ENCODE assay signal across 8 mouse cellular contexts in the genomic region with DNA sequence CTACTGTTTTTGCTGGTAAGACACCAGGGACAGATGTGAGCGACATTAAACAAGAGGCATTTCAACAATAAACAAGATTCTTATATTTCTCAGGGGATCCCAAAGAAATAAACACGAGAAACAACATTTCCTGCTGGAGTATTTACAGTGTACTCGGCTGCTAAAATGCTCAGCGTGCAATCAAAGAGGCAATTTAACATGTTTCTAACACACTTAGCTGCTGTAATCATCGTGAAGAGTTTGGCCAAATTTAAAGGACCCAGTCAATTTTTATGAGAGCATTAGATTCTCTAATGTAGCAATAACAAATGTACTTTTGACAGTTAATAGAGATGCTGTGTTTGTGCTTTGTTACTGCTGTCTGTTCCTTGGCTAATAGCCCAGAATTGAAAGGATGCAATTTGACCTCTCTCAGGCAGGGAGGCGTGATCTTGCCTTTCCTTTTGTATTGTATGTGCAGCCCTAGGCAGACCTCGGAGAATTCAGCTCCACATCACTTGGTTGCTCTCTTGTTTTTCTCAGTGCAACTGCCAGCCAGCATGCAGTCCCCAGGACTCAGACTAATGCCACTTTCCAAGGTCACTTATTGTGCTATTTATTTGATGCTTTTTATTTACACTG. TPM values are rescaled to one million over a fixed set of nuclear protein-coding genes. Genes with fewer than 3 reads are reported as not detected.
DNase-seq lines count a peak whose midpoint lies in the region; ATAC-seq lines count a peak whose summit lies in the region.

No protein-coding gene starts in this region.

- peaks cover 16% of the 10 kb centered on the region for H3K4me1 ChIP-seq in embryonic facial prominence, embryonic 12.5 days
- peaks cover 7% of the 10 kb centered on the region; the same call in 1 of the 2 replicates for H3K4me1 ChIP-seq in intestine, embryonic 15.5 days (replicated peaks)
- no peaks in the 10 kb centered on the region for H3K4me1 ChIP-seq in midbrain, embryonic 14.5 days (ENCODE audit: control insufficient read depth, insufficient read depth, low read length)

- DNase-seq in adrenal gland, postnatal 10 days, result peak; percentile 28
- DNase-seq in adrenal gland, postnatal 14 days, result no peak
- peak; percentile 72 for DNase-seq in midbrain, embryonic 14.5 days
- DNase-seq in urinary bladder, postnatal 36 days (ENCODE audit: low spot score in 2 of 2), result no peak
- DNase-seq in spleen, postnatal 4 days (ENCODE audit: low spot score in 2 of 2), result no peak
- DNase-seq in gastrocnemius, postnatal 36 days, result no peak

- H3K9ac ChIP-seq in embryonic facial prominence, embryonic 12.5 days, result no peak overlapping the region
- no peak overlapping the region for H3K9ac ChIP-seq in intestine, embryonic 15.5 days
- H3K9ac ChIP-seq in midbrain, embryonic 14.5 days (replicated peaks; ENCODE audit: low read length), result no peak overlapping the region

- 32% methylated on average over 7 of the region's 7 CpGs for WGBS in embryonic facial prominence, embryonic 12.5 days
- 29% methylated on average over 7 of the region's 7 CpGs for WGBS in intestine, embryonic 15.5 days
- 34% methylated on average over 7 of the region's 7 CpGs for WGBS in midbrain, embryonic 14.5 days

- no peaks in the 10 kb centered on the region for H3K9me3 ChIP-seq in embryonic facial prominence, embryonic 12.5 days
- no peaks in the 10 kb centered on the region for H3K9me3 ChIP-seq in intestine, embryonic 15.5 days
- H3K9me3 ChIP-seq in midbrain, embryonic 14.5 days (ENCODE audit: control insufficient read depth, low read length), result no peaks in the 10 kb centered on the region

- intact Hi-C loops in gastrocnemius, postnatal 36 days (cut with DNase I), result loop anchor here (10.0 kb wide), 1 partner anchor 401 kb away; no protein-coding TSS in a partner anchor

- H3K27ac ChIP-seq in embryonic facial prominence, embryonic 12.5 days, result peak overlapping the region; percentile 57
- no peak overlapping the region for H3K27ac ChIP-seq in intestine, embryonic 15.5 days
- 0 out of 2 replicates have a peak overlapping the region, but pooled peaks have one; percentile 32 for H3K27ac ChIP-seq in midbrain, embryonic 14.5 days (replicated peaks; ENCODE audit: low read depth, low read length)

- H3K36me3 ChIP-seq in embryonic facial prominence, embryonic 12.5 days, result peaks cover 11% of the 10 kb centered on the region
- H3K36me3 ChIP-seq in intestine, embryonic 15.5 days, result no peaks in the 10 kb centered on the region
- peaks cover 5% of the 10 kb centered on the region for H3K36me3 ChIP-seq in midbrain, embryonic 14.5 days (ENCODE audit: control insufficient read depth, insufficient read depth, low read length)

- H3K4me3 ChIP-seq in embryonic facial prominence, embryonic 12.5 days, result no peak overlapping the region
- no peak overlapping the region for H3K4me3 ChIP-seq in intestine, embryonic 15.5 days (replicated peaks)
- H3K4me3 ChIP-seq in midbrain, embryonic 14.5 days (replicated peaks; ENCODE audit: low read depth, low read length), result no peak overlapping the region

- H3K4me2 ChIP-seq in embryonic facial prominence, embryonic 12.5 days (replicated peaks), result 0 out of 2 replicates have a peak overlapping the region, but pooled peaks have one; percentile 12
- H3K4me2 ChIP-seq in intestine, embryonic 15.5 days (replicated peaks), result 0 out of 2 replicates have a peak overlapping the region, but pooled peaks have one; percentile 25
- H3K4me2 ChIP-seq in midbrain, embryonic 14.5 days (ENCODE audit: low read length), result no peak overlapping the region

- no peak for ATAC-seq in embryonic facial prominence, embryonic 12.5 days (ENCODE audit: insufficient number of reproducible peaks, insufficient read depth, low FRiP score, low TSS enrichment)
- peak; percentile 71 for ATAC-seq in intestine, embryonic 15.5 days
- peak; percentile 64; the same call in 1 of the 2 replicates for ATAC-seq in midbrain, embryonic 14.5 days (ENCODE audit: low FRiP score, low TSS enrichment)

- H3K27me3 ChIP-seq in embryonic facial prominence, embryonic 12.5 days, result no peaks in the 10 kb centered on the region
- no peaks in the 10 kb centered on the region for H3K27me3 ChIP-seq in intestine, embryonic 15.5 days (replicated peaks)
- H3K27me3 ChIP-seq in midbrain, embryonic 14.5 days (ENCODE audit: control insufficient read depth, insufficient read depth, low read length), result no peaks in the 10 kb centered on the region

RNA-seq across cellular contexts. Expression of a gene that starts 35.9 kb away (rescaled TPM):
- 10 to 100 TPM; 12.6 to 18.3 TPM for total RNA-seq in adrenal gland, postnatal 10 days (2021)
- 14.2 and 19.3 TPM in 2 replicates for total RNA-seq in adrenal gland, postnatal 14 days (2021)
- 71.7 and 78.2 TPM in 2 replicates for polyA plus RNA-seq in embryonic facial prominence, embryonic 12.5 days (2016; fragmentation: Nextera tagmentation; extraction: Ambion mirVana)
- 40.4 and 40.5 TPM in 2 replicates for polyA plus RNA-seq in intestine, embryonic 15.5 days (2015; fragmentation: Nextera tagmentation; extraction: Ambion mirVana)
- 55.7 and 64.6 TPM in 2 replicates for polyA plus RNA-seq in midbrain, embryonic 14.5 days (2014; fragmentation: Nextera tagmentation; extraction: Ambion mirVana)
- total RNA-seq in gastrocnemius, postnatal 36 days (2021), result 1 to 10 TPM; 1.9 to 3.9 TPM

RNA-seq across cellular contexts. Expression of a gene that starts 40.1 kb away (rescaled TPM):
- 1 to 10 TPM; 8.0 to 8.9 TPM for total RNA-seq in adrenal gland, postnatal 10 days (2021)
- total RNA-seq in adrenal gland, postnatal 14 days (2021), result 7.3 and 9.5 TPM in 2 replicates
- polyA plus RNA-seq in embryonic facial prominence, embryonic 12.5 days (2016; fragmentation: Nextera tagmentation; extraction: Ambion mirVana), result 13.9 and 14.0 TPM in 2 replicates
- 4.9 and 6.6 TPM in 2 replicates for polyA plus RNA-seq in intestine, embryonic 15.5 days (2015; fragmentation: Nextera tagmentation; extraction: Ambion mirVana)
- polyA plus RNA-seq in midbrain, embryonic 14.5 days (2014; fragmentation: Nextera tagmentation; extraction: Ambion mirVana), result 22.7 and 23.4 TPM in 2 replicates
- total RNA-seq in gastrocnemius, postnatal 36 days (2021), result 1 to 10 TPM; 2.4 to 3.4 TPM

Comparison
In these comparisons a context has a peak if more than half of its experiments do, and no peak if none do; other contexts are left out.
1. DNase-seq: peak in adrenal gland, postnatal 10 days (single experiment) and midbrain, embryonic 14.5 days (single experiment); none in adrenal gland, postnatal 14 days (single experiment), urinary bladder, postnatal 36 days (0 of 2), spleen, postnatal 4 days (0 of 2) and gastrocnemius, postnatal 36 days (0 of 2).